Mouse (Mus musculus) inflammation-experienced regulatory T-cells, adult 16 weeks (primary cell): ENCODE data around the gene Zfpm1. TPM values are rescaled to one million over a fixed set of nuclear protein-coding genes. Genes with fewer than 3 reads are reported as not detected.

ENCODE experiments used
- polyA plus RNA-seq: library from polyadenylated mRNA; unstranded; fragments of 100-300 nt; shearing (Covaris generic); gene quantifications from one replicate; pipeline ENCODE4 v1.2.1, GENCODE M21; 2017

The Zfpm1 gene
- 0.73 TPM for polyA plus RNA-seq

GRCm38 (mm10) chr8:122282035-122282358 lies at the start of gene Zfpm1:
Gene Zfpm1 (plus strand): TSS chr8:122282141.

GRCm38 (mm10) chr8:122360696-122361416 lies 78.9 kb downstream of the Zfpm1 start, which contains the start of gene Trhr2:
Gene Trhr2 (minus strand): TSS chr8:122360746.

GRCm38 (mm10) chr8:122376365-122377231 lies 94.7 kb downstream of the Zfpm1 start, which contains the start of gene Zc3h18:
Gene Zc3h18 (plus strand): TSS chr8:122376609.

Other genes starting within 250 kb of the Zfpm1 start
- gene Trhr2, start 78.6 kb downstream of the Zfpm1 start, polyA plus RNA-seq, result not detected
- 62.2 TPM for gene Zc3h18, start 94.5 kb downstream of the Zfpm1 start, polyA plus RNA-seq
- gene Il17c, start 139.9 kb downstream of the Zfpm1 start, polyA plus RNA-seq, result not detected
- 981 TPM for gene Cyba, start 150.8 kb downstream of the Zfpm1 start, polyA plus RNA-seq
- 28.4 TPM for gene Mvd, start 161.3 kb downstream of the Zfpm1 start, polyA plus RNA-seq
- gene Snai3, start 178.6 kb downstream of the Zfpm1 start, polyA plus RNA-seq, result 3.5 TPM
- gene Rnf166, start 193.9 kb downstream of the Zfpm1 start, polyA plus RNA-seq, result 39.6 TPM
- 82.8 TPM for gene Ctu2, start 194.0 kb downstream of the Zfpm1 start, polyA plus RNA-seq